Mouse (Mus musculus) kidney, postnatal 25 days (tissue): ENCODE results near the gene Trim8.

ENCODE experiments used
- DNase-seq, 2 experiments: peaks; one replicate each; pipeline ENCODE4 v3.0.0; 2021; ENCODE audit warnings: mixed read lengths in 2 of 2

Gene Trim8

GRCm38 (mm10) chr19:46524601-46525321 is 23.3 kb downstream of the Trim8 start:
- peak; percentile 86 to 93 for DNase-seq

DNA sequence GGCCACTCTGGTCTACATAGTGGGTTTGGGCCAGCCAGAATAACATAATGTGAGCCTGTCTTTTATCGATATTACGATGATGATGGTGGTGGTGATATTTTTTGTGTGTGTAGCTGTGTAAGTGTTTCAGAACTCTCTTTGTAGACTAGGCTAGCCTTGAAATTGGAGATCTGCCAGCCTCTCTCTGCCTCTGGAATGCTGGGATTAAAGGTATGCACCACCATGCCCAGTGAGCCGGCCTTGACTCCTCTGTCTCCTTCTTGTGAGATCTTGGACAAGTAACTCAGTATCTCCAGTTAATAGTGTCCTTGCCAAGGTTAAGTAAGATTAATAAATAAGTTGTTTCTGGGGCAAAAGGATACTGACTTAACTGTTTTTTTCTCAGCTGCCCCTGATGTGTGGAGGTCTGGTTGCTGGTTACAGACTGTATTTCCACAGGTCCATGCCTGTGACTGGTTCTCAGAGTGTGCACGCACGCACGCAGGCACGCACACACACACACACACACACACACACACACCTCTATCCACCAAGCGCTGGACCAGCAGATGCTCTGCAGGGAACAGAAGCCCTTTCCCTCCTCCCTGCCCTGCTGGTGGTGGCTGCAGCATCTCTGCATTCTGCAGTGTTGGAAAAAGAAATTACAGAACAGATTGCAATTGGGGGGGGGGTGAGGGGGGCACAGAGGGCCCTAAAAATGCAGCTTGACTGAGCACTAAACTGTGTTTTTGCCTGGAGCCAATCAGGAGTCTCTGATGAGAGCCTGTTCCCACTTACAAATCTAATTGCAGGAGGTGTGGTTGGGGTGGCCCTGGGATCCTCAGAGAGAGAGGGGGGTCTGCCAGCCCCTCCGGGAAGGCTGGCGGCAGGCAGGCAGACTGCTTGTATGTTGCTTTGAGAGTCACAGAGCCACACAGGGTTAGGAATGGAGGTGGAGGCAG is 24.5 kb downstream of the Trim8 start:
- DNase-seq = peak; percentile 68 to 74

- DNase-seq = peak in 1 of 2 experiments; percentile 38
These were observed 26.4 kb downstream of the Trim8 start for GRCm38 (mm10) chr19:46527632-46528528.

- peak; percentile 90 to 97 for DNase-seq
These were observed 27.2 kb downstream of the Trim8 start for GRCm38 (mm10) chr19:46528529-46529213.

DNA sequence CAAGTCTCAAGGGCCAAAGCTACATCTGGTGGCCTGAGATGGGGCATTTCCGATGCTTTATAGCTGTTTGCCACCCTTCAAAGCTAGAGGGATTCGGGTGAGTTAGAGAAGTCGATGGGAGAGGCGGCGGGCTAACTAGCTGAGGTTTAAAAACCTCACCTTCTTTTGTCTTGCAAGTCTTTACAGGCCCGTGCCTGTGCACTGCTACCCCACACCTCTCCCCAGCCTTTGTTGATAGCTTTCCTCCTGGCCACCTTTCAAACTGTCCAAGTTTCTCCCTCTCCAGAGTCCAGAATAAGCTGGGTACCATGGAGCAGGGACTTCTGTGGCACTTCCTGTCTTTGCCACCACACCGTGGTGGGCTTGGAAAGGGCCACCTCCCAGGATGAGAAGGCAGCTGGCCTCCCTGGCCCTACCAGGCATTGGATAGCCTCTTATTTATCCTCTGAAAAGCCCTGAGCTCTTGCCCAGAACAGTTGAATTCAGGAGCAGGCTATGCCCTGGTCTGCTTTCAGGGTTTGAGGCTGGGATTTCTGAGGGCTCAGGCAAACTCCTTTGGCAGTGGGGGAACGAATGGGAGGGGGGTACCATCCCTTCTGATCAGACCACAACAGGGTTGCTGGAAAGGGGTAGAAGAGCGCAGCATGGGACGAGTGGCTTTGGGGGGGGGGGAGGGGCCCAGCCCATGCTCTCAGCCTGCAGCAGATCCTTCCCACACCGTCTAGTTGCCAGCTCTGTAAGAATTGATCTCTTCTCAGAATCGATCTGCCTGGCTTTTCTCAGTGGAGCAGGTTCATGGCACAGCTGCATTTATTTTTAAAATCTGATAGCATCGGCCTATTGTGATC is 28.3 kb downstream of the Trim8 start:
- DNase-seq = peak; percentile 20 to 41

DNA sequence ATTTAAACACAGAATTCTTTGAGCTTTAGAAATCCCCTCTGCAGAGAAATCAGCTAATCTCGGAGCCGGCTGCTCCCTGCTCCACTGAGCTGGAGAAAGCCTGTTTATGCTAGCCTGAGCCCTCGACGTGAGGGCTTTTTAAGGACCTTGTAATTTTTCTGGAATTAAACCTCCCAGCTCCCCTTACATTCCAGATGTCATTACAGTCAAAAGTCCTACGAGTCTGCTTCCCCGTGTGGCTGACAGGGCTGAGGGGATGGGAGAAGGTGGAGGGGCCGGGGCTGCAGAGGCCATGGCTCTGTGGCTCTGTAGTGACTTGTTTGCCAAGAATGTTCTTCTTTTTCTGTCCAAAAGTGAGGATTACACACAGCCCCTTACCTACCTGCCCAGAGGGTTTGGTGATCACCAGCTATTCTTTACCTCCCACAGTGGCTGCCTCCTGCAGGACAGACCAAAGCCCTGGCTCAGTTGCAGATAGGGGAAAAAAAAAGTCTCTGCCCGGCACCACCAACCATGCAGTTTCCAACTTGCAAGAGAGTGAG is 29.0 kb downstream of the Trim8 start:
- peak; percentile 26 to 64 for DNase-seq

GRCm38 (mm10) chr19:46531071-46532030 is 29.8 kb downstream of the Trim8 start:
- peak; percentile 59 to 64 for DNase-seq

- DNase-seq = peak; percentile 75 to 86
These were observed 30.7 kb downstream of the Trim8 start for GRCm38 (mm10) chr19:46532031-46532688.

DNA sequence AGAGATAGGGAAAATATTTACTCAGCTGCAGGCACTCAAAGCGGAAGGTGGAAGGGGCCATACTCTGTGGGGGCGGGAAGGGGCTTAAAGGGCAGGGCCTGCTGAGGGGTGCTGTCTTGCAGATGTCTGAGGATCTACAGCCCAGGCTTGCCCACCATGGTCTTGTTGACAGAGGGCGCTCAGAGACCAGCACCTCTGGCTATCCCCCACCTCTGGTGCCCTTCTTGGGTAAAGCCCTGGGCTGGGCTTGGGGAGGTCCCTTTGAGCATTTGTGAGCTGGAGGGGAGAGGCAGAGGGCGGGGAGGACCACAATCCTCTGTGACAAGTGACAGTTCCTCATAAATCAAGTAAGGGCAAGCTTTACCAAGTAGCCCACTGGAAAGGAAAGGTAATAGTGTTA is 31.6 kb downstream of the Trim8 start:
- DNase-seq = peak in 1 of 2 experiments; percentile 38

DNA sequence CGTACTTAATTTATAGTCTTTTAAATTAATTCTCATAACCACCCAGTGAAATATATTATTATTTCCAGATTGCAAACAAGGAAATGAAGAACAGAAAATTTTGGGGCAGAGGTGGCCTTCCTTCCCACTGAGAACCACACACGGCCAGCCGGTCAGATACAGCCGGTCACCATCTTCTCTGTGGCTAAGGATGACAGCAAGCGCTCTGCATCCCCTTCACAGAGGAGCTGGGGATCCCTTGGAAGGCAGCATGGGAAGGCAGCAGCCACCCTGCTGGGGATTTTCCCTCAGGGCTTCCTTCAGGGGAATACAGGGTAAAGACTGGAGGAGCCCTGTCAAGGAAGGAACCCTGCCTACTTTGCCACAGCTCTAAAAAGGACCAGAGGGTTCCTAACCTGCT is 32.0 kb downstream of the Trim8 start:
- DNase-seq = no peak

DNA sequence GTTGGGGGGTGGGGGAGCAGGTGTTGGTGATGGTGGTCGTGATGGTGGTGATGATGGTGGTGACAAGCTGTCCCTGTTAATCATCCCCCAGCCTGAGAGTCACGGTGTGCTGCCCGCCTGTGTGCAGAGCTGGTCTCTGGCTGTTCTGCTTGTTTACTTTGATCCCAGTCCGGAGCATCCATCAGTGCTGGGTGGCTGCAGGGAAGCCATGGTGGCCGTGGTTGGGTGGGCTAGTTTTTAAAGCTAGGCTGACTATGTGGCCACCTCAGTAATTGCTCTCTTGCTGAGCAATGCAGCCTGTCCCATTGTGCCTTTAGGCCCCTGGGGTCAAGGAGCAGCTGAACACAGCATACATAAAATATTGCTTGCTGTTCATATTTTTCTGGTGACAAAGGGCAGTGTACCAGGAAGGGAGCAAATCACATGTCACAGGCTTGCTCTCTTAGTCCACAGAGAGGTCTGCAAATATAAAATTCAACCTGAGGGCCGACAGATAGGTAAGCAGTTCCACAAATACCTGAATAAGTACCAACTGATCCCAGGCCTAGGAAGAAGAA is 33.1 kb downstream of the Trim8 start:
- DNase-seq = no peak

GRCm38 (mm10) chr19:46537357-46537756 is 35.9 kb downstream of the Trim8 start:
- DNase-seq = no peak

- peak in 1 of 2 experiments; percentile 50 for DNase-seq
These were observed 36.7 kb downstream of the Trim8 start for GRCm38 (mm10) chr19:46538213-46538612.

DNA sequence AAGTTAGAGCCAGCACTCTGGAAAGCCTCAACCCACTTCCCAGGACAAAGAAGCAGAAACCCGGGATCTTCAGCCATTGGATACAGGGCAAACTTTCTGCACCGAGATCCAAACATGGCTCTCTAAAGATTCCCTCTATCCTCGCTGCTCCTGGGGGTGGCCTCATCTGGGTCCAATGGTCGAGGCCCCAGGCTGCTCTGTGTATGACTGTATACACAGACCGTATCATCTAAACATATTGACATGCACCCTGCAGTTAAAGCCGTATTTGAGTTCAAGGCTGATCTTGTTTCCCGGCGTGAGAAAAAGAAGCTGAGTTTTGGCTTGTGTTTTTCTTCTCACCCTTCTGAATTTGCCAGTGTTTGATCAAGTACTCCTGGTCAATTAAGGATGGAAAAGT is 41.2 kb downstream of the Trim8 start:
- no peak for DNase-seq

DNA sequence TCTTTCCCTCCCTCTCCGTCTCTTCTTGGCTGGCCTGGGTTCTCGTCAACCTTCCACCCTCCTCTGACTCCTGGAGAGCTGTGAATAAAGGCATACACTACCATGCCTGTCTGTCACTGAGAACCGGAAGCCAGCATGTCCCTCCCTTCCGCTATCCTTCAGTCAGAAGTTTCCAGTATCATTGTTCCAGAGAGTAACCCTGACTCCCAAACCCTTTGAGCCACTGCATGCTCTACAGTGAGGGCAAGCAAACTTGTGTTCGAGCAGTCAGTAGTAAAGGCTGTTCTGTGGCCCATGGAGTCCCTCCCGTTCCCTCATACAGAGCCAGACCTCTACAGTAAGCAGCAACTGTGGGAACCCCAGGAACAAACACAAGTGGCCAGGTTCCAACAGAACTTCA is 46.1 kb downstream of the Trim8 start:
- no peak for DNase-seq

DNA sequence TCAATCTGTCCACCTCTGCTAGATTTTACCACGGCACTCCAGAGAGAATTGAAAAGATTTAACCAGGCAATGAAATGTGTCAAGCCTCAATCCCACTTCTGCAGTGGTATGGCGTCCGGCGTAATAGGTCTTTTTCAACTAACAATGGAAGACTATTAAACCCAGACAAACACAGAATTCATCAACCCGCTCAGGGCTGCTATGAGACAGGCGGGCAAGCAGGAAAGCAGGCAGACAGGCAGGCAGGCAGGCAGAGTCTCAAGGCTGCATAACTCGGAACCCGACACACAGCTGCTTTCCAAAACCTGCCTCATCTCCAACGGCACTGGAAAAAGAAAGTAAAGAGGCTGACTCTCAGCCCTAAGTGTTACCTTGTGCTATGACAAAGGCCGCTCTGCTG is 46.6 kb downstream of the Trim8 start:
- DNase-seq = no peak

DNA sequence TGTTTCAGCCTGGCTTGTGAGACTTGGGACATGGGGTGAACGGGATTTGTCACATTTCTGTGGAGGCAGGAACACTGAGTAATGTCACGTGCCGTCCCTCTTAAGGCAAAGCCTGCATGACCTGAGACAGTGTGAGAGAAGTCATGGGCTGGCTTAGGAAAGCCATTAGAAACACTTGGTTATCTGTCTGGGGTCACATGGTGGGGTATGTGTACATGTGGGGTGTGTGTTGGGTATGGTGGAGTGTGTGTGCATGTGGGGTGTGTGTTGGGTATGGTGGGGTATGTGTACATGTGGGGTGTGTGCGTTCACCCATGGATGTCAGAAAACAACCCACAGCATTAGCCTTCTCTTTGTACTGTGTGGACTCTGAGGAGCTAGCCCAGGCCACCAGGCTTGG is 48.9 kb downstream of the Trim8 start:
- DNase-seq = no peak

DNA sequence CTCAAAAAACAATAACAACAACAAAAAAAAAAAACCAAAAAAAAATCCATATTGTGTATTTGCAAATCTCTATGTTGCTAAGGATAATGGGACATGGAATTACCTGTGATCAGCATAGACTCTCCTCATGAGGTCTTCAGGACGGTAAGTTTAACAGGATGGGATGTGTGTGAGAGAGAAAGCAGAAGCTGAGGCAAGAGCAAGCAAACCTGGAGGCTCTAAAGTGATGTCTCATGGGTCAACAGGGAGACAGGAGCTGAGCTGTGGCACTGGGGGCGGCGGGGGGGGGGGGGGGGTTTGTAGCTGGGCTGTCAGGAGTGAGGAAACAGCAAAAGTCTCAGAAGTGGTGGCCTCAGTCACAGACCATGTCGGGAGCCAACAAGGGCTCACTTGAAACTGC is 51.0 kb downstream of the Trim8 start:
- DNase-seq = no peak

DNA sequence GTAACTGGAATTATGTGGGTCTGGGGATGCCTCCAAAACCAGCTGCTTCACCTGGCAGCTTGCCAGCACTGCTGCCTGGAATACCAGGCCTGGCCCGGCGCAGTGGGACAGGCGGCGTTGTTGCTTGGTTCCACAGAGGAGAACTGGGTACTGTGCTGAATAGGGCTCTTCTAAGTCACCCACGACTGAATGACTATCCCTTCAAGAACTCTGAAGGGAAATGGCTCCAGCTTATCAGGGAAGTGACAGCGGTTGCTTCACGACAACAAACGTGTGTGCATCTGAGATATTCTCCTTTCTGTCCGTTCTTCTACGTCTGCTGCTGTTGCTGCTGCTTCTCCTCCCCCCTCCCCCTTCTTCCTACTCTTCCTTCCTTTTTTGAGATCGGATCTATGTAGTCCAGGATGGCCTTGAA is 52.0 kb downstream of the Trim8 start:
- peak; percentile 45 to 55 for DNase-seq
